Mouse (Mus musculus): ENCODE results near the gene Pth2. TPM values are rescaled to one million over a fixed set of nuclear protein-coding genes. Genes with fewer than 3 reads are reported as not detected.
"Not testable (repeated sequence)": the region's sequence is repeated elsewhere in the genome, so short reads cannot be mapped to it uniquely, and the experiment has no call there.

The Pth2 gene
- polyA plus RNA-seq, 1 experiment from 2014 or later, result not detected

DNA sequence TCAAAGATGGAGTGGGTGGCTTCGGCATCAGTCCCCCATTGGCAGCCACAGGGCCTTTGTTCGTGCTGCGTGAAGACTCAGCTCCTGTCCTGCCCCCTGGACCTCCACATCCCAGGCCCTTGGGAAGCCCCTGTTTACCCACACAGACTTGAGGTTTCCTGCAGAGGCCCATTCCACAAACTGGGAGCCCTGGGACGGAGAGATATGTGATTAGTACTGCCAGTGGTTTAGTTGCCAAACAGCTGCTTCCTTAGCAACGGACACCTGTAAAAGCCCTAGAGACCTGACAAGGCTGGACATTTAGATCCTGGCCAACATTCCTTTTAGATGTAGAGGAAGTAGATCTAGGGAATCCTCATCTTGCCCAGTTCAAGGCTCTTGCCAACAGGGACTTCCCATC lies 38.9 kb upstream of the Pth2 start:
- no peak for ATAC-seq (ENCODE audit: insufficient number of reproducible peaks, low FRiP score, low TSS enrichment, low read depth)
- Histone ChIP-seq H3K27me3 (no peaks in the 10 kb centered on the region), H3K27ac (no peak overlapping the region), H3K4me2 (no peak overlapping the region), H3K4me1 (no peaks in the 10 kb centered on the region; the same call in 1 of the 2 replicates), H3K4me3 (no peak overlapping the region), H3K9me3 (no peaks in the 10 kb centered on the region), H3K9ac (no peak overlapping the region), H3K36me3 (peaks cover 52% of the 10 kb centered on the region)
- 85% methylated on average over 5 of the region's 5 CpGs for WGBS

DNA sequence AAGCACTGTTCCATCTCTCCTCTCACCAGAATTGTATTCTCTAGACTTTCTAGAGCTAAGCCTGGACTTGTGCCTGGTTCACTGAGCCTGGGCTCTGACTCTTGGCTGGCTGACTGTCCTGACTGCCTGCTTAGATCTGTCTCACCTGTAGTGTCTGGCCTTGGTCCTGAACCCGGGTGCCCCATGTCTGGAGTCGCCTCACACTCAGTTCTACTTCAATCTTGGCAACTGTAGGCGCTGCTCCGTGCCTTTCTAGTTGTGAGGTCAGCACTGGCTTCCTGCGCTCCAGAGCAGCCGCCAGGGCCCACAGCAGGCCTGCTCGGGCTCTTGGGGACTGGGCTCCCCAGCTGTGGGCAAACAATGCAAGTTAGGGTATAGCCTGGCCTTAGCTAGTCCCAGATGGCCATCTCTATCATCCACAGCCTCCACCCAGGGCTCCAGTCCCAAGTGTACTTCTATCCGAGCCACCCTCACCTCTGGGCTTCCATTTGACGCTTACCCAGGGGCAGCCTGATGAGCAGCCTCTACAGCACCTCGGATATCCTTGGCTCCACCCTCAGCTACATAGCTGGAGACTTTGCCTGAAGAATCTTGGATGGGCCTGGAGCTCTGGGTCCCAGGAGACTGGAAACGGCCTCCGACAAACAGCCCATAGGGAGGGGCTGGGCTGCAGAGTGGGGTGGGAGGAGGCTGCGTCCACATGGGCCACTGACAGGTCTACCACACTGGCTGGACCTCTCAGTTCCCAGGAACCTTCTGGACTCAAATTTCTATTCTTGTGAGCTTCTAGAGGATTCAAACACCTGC lies 36.2 kb upstream of the Pth2 start:
- 85% methylated on average over 13 of the region's 13 CpGs for WGBS

DNA sequence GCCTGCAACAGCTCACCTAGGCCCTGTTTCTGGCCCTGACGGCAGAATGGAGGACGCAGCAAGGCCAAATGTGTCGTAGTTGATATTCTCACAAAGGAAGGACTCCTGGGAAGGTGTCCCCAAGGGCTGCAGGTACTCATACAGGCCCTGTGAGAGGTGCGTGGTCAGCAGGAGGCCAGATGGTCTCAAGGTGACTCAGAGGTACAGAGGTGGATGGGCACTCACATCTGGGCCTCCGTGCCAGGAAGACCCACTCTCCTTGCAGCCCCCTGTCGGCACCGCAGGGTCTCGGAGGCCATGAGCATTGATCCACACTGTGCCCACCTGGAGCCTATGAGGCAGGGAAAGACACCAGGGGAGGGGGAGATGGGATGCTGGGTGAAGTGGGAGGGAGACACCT lies 35.3 kb upstream of the Pth2 start:
- ATAC-seq (ENCODE audit: insufficient number of reproducible peaks, low FRiP score, low TSS enrichment, low read depth), result no peak
- 92% methylated on average over 8 of the region's 8 CpGs for WGBS
- Histone ChIP-seq H3K9ac (no peak overlapping the region), H3K4me3 (no peak overlapping the region), H3K27me3 (no peaks in the 10 kb centered on the region), H3K36me3 (peaks cover 72% of the 10 kb centered on the region), H3K4me2 (no peak overlapping the region), H3K9me3 (no peaks in the 10 kb centered on the region), H3K4me1 (no peaks in the 10 kb centered on the region), H3K27ac (no peak overlapping the region)

More for the DNA sequence above, 36.2 kb upstream of the Pth2 start:
- no peak overlapping the region for H3K27ac ChIP-seq
- no peaks in the 10 kb centered on the region for H3K9me3 ChIP-seq
- H3K4me1 ChIP-seq, result no peaks in the 10 kb centered on the region; the same call in 1 of the 2 replicates
- H3K4me2 ChIP-seq, result no peak overlapping the region
- no peak overlapping the region for H3K4me3 ChIP-seq
- peaks cover 72% of the 10 kb centered on the region for H3K36me3 ChIP-seq
- ATAC-seq (ENCODE audit: insufficient number of reproducible peaks, low FRiP score, low TSS enrichment, low read depth), result no peak
- no peaks in the 10 kb centered on the region for H3K27me3 ChIP-seq
- H3K9ac ChIP-seq, result no peak overlapping the region

DNA sequence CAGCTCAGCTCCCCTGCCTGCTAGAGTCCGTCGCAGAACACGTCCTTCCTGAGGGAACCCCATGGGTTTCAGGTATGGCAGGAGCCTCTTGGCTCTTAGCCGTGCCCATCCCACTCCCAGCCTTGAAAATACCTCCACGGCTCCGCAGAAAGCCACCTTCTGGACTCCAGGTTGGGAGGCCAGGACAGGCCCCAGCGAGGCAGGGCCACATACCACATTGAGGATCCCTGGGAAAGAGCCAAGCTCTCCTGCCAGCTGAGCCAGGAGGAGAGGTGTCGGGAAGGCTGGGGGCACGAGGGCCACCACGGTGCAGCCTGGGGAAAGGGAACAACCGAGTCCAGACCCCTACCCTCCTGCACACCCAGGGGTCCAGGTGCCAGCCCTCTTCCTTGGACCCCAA lies 33.5 kb upstream of the Pth2 start:
- WGBS, result 91% methylated on average over 11 of the region's 11 CpGs
- ATAC-seq (ENCODE audit: insufficient number of reproducible peaks, low FRiP score, low TSS enrichment, low read depth), result no peak
- no peak overlapping the region for H3K27ac ChIP-seq

DNA sequence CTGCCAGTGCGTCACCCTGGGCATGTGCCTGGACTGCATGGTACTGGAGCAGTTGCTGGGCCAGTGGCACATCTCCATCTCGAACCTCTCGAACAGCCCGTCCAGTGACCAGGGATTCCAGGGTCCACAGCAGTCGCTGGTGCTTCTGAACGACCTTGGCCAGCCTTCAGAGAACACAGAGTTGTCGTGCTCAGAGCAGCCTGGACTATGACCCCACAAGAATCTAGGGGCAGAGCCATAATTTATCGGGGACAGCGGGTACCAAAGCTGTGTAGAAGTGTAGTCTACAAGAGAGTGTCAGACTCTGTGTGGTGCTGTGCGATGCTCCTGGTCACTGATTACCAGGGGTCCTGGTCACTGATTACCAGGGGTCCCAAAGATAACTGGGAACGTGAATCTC lies 32.9 kb upstream of the Pth2 start:
- H3K9me3 ChIP-seq, result no peaks in the 10 kb centered on the region
- H3K27me3 ChIP-seq, result no peaks in the 10 kb centered on the region
- 88% methylated on average over 11 of the region's 11 CpGs for WGBS
- no peak overlapping the region for H3K27ac ChIP-seq
- H3K9ac ChIP-seq, result no peak overlapping the region
- no peak for ATAC-seq (ENCODE audit: insufficient number of reproducible peaks, low FRiP score, low TSS enrichment, low read depth)
- no peak overlapping the region for H3K4me2 ChIP-seq
- no peaks in the 10 kb centered on the region for H3K4me1 ChIP-seq
- H3K36me3 ChIP-seq, result peaks cover 60% of the 10 kb centered on the region
- no peak overlapping the region for H3K4me3 ChIP-seq

More for the DNA sequence above, 33.5 kb upstream of the Pth2 start:
- H3K4me2 ChIP-seq, result no peak overlapping the region
- H3K27me3 ChIP-seq, result no peaks in the 10 kb centered on the region
- no peaks in the 10 kb centered on the region for H3K4me1 ChIP-seq
- H3K4me3 ChIP-seq, result no peak overlapping the region
- no peaks in the 10 kb centered on the region for H3K9me3 ChIP-seq
- H3K36me3 ChIP-seq, result peaks cover 66% of the 10 kb centered on the region
- no peak overlapping the region for H3K9ac ChIP-seq

DNA sequence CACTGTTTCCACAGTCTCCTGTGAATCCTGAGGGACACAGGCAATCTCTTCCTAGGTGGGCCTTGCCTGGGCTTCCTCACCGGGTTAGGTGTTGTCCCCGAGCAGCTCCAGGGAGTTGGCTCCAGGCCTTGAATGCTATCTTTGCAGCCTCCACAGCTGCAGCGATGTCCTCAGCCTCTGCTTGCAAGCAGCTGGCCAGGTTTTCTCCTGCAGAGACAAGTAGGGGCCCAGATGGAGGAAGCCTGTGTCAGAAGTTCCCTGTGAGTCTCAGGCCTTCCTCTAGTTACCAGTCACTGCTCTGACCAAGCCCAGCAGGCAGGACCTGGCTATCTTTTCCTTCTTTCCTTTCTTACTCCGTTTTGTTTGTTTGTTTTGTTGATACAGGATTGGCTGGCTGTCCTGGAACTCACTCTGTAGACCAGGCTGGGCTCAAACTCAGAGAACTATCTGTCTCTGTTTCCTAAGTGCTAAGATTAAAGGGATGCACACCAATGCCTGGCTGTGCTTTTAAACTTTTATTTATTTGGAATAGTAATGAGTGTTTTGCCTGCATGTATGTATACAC lies 32.2 kb upstream of the Pth2 start:
- no peak overlapping the region for H3K9ac ChIP-seq
- H3K36me3 ChIP-seq, result peaks cover 53% of the 10 kb centered on the region
- peaks cover 4% of the 10 kb centered on the region; the same call in 1 of the 2 replicates for H3K4me1 ChIP-seq
- no peaks in the 10 kb centered on the region for H3K9me3 ChIP-seq
- H3K27ac ChIP-seq, result no peak overlapping the region
- no peak for ATAC-seq (ENCODE audit: insufficient number of reproducible peaks, low FRiP score, low TSS enrichment, low read depth)
- no peak overlapping the region for H3K4me2 ChIP-seq
- H3K27me3 ChIP-seq, result no peaks in the 10 kb centered on the region
- 58% methylated on average over 4 of the region's 4 CpGs for WGBS
- H3K4me3 ChIP-seq, result no peak overlapping the region

DNA sequence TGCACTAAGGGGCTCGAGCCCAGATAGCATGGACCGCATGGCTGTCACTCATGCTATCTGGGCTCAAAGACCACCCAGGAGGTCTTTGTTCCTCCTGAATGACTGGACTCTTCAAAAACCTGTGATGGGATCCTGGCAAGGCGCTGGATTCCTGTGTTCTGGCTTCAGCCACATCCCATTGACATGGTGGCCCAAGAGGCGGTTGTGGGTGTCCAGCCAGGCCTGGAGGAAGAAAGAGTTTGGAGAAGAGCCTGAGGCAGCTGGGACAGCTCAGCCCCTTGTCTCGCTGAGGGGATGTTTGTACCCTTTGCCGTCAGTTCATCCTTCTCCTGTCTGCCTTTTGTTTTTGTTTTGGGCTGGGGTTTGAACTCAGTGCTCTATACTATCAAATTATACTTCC lies 31.2 kb upstream of the Pth2 start:
- peaks cover 5% of the 10 kb centered on the region; the same call in 1 of the 2 replicates for H3K4me1 ChIP-seq
- H3K4me3 ChIP-seq, result no peak overlapping the region
- H3K9me3 ChIP-seq, result no peaks in the 10 kb centered on the region
- no peak for ATAC-seq (ENCODE audit: insufficient number of reproducible peaks, low FRiP score, low TSS enrichment, low read depth)
- 74% methylated on average over 6 of the region's 6 CpGs for WGBS
- no peak overlapping the region for H3K27ac ChIP-seq
- no peak overlapping the region for H3K4me2 ChIP-seq
- H3K36me3 ChIP-seq, result peaks cover 44% of the 10 kb centered on the region
- no peak overlapping the region for H3K9ac ChIP-seq
- H3K27me3 ChIP-seq, result no peaks in the 10 kb centered on the region

DNA sequence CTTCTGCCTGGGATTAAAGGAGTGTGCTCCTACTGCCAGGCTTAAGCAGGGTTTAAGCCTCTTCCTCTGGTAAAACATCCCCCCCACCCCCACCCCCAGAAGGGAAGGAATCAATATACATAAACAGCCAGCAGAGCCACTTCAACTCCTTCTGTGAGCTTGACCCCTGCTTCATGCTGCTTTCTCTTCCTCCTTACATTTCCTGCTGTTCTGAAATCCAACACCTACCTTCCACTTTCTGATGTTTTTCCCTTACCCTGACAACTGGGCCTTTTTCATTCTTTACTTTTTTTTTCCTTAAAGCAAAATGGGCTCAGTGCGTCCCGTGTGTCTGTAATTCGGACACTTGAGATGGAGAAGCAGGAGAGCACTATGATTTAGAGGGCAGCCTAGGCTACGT lies 30.5 kb upstream of the Pth2 start:
- H3K9ac ChIP-seq, result no peak overlapping the region
- H3K4me3 ChIP-seq, result no peak overlapping the region
- WGBS, result 42% methylated on average over 4 of the region's 4 CpGs

DNA sequence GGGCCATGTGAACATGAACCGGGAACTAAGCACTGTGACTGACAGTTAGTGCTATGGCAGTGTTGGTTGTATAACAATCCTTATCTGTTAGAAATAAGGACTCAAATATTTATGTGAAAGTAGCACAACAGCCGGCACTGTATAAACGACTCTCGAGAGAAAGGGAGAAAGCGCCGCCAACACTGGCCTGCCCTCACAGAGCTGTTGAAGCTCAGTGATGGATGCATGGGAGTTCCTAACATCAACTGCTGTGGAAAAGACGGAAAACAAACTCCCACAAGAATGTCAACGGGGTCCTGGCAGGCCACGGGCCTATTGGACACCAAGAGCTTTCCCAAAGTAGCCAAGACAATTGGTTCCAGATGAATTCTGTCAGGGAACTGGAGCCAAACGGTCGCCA lies 29.5 kb upstream of the Pth2 start:
- Histone ChIP-seq H3K4me1 (peaks cover 14% of the 10 kb centered on the region; the same call in 1 of the 2 replicates), H3K9ac (no peak overlapping the region), H3K4me3 (no peak overlapping the region), H3K9me3 (no peaks in the 10 kb centered on the region), H3K4me2 (no peak overlapping the region), H3K36me3 (peaks cover 26% of the 10 kb centered on the region), H3K27ac (no peak overlapping the region), H3K27me3 (no peaks in the 10 kb centered on the region)
- WGBS, result 33% methylated on average over 11 of the region's 11 CpGs
- ATAC-seq (ENCODE audit: insufficient number of reproducible peaks, low FRiP score, low TSS enrichment, low read depth), result no peak

More for the DNA sequence above, 30.5 kb upstream of the Pth2 start:
- peaks cover 11% of the 10 kb centered on the region; the same call in 1 of the 2 replicates for H3K4me1 ChIP-seq
- no peak overlapping the region for H3K4me2 ChIP-seq
- H3K36me3 ChIP-seq, result peaks cover 36% of the 10 kb centered on the region
- H3K27me3 ChIP-seq, result no peaks in the 10 kb centered on the region
- no peak overlapping the region for H3K27ac ChIP-seq
- H3K9me3 ChIP-seq, result no peaks in the 10 kb centered on the region
- ATAC-seq (ENCODE audit: insufficient number of reproducible peaks, low FRiP score, low TSS enrichment, low read depth), result no peak

DNA sequence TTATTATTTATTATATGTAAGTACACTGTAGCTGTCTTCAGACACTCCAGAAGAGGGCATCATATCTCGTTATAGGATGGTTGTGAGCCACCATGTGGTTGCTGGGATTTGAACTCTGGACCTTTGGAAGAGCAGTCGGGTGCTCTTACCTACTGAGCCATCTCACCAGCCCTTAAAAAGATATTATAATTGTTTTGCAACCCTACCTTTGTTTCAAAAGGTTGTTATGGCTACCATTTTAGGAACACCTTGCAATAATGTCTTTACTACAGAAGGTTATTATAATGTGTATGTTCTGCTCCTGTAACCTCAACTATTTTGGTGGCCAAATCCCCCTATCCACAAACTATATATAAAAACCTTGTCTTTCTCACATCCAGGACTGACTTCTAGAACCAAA lies 27.7 kb upstream of the Pth2 start:
- Histone ChIP-seq H3K36me3 (peaks cover 18% of the 10 kb centered on the region), H3K4me2 (peak overlapping the region; percentile 58; the same call in 1 of the 2 replicates), H3K4me1 (peaks cover 14% of the 10 kb centered on the region; the same call in 1 of the 2 replicates), H3K27ac (0 out of 2 replicates have a peak overlapping the region, but pooled peaks have one; percentile 99), H3K4me3 (peak overlapping the region; percentile 78; the same call in 1 of the 2 replicates)
- H3K9me3 ChIP-seq; H3K9ac ChIP-seq; ATAC-seq (ENCODE audit: insufficient number of reproducible peaks, low FRiP score, low TSS enrichment, low read depth); H3K27me3 ChIP-seq: not testable (repeated sequence)
- 96% methylated on average over 2 of the region's 2 CpGs for WGBS

DNA sequence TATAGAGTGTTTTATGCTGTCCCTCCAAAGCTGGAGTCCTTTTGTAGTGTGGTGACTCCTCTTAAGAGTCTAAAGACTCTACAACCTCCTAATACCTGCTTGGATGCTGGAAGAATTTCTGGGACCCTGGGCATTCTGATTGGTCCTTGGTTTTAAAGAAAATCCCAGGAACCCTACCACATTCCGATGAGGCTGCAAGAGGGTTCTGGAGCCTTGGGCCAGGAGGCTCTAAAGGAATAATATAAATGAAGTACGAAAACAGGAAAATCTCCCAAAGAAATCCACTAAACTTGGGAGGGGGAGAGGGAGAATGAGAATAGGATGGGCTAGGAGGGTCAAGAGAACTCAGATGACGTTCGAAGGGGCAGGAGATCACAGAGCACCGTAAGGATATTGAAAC lies 27.2 kb upstream of the Pth2 start:
- ATAC-seq (ENCODE audit: insufficient number of reproducible peaks, low FRiP score, low TSS enrichment, low read depth), result no peak
- Histone ChIP-seq H3K27ac (peak overlapping the region; percentile 99), H3K4me1 (peaks cover 14% of the 10 kb centered on the region; the same call in 1 of the 2 replicates), H3K9ac (peak overlapping the region; percentile 85), H3K9me3 (no peaks in the 10 kb centered on the region), H3K27me3 (no peaks in the 10 kb centered on the region), H3K36me3 (peaks cover 18% of the 10 kb centered on the region), H3K4me3 (peak overlapping the region; percentile 78), H3K4me2 (peak overlapping the region; percentile 58)
- 2% methylated on average over 5 of the region's 5 CpGs for WGBS

Data from limb, embryonic 15.5 days (tissue).